Mouse (Mus musculus) layer of hippocampus, adult 18-20 months (tissue): ENCODE results near the gene Fam229b. TPM values are rescaled to one million over a fixed set of nuclear protein-coding genes. Genes with fewer than 3 reads are reported as not detected.
A peak's percentile ranks its signal among the peaks of the same experiment; 100 is the strongest.

Experiments used
- DNase-seq, 2 experiments: peaks; one replicate each; pipeline ENCODE4 v3.0.0; 2022; ENCODE audit warnings: low spot score in 2 of 2
- total RNA-seq, 2 experiments: library from RNA; stranded (reverse); gene quantifications; 2 replicates each; pipeline ENCODE4 v1.2.3; 2021

The Fam229b gene
- total RNA-seq, 2 experiments from 2014 or later, result 11.6 to 11.8 TPM

DNA sequence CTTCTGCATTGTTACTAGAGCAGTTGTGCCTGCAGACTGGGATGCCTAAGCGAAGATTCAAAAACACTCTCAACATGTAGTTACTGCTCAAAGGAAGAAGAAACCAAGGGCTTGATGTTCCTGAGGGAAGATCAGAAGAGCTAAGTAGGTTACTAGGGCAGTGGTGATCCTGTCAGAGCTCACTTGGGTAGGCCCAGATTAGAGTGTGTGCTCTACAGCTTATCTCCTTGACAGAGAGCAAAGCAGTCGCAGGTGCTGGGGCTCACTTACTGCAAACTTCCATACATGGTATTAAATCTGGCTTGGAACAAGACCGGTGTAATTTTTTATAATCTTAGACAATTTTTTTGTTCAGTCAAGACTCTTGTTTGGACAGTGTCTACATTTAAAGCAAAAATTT is 4.1 kb upstream of the Fam229b start:
- no peak for DNase-seq

DNA sequence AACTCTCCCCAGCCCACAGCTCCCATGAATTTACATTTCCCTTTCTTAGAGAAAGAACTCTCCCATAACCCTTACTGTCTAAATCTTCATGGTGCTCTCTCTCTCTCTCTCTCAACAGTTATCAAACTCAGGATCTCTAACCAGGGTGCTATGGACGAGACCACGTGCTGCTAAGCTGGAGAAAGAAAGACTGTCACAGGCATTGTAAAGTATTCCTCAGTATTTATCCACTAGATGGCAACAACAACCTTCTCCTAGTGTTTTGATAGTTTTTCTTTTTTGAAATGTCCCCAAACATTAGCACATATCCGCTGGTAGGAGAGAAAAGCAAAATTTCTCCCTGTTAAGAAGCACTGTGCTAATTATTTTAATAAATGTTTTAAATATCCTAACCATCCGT is 12.3 kb downstream of the Fam229b start:
- no peak for DNase-seq

DNA sequence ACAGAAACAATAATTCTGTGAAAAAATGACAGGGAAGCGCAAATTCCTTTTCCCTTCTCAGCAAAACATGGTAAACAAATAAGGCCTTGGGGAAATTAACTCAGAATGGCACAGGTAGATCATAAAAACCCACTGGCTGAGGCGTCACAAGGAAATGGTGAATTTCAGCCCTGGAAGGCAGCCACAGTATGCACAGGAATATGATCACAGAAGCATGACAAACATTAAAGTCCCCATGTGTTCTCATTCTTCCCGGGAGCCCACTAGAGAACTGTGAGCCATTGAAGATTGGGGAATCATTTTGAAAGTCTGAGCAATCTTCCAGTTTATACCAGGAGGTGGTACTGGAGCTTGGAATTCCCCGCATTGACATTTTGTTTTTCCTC is 24.2 kb downstream of the Fam229b start:
- DNase-seq, result no peak

DNA sequence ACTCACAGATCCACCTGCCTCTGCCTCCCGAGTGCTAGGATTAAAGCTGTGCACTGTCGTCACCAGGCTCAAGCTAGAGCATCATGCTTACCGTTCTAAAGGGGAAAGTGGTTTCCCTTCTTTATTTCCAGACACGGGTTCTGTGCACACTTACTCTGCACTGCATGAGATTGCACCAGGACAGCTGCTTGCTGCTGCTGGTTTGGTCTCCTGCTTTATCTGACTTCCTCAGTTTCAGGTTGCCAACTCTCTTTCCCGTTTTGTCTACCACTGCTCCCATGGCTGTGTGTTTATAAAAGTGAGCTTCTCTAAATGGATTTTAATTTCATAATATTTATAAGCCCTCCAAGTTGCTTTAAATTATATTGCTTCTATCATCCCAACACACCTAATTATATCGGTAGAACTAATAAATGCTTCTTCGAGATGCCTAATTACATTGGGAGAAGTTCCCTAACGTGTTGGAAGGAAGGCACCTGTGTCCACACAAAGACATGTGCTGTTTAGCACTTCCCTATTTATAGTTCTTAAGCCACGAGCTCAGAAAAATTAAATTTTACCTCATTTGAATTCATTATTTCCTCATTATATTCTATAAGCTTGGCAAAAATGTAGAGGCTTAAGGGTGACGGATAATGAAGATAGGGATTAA is 24.8 kb downstream of the Fam229b start:
- no peak for DNase-seq

DNA sequence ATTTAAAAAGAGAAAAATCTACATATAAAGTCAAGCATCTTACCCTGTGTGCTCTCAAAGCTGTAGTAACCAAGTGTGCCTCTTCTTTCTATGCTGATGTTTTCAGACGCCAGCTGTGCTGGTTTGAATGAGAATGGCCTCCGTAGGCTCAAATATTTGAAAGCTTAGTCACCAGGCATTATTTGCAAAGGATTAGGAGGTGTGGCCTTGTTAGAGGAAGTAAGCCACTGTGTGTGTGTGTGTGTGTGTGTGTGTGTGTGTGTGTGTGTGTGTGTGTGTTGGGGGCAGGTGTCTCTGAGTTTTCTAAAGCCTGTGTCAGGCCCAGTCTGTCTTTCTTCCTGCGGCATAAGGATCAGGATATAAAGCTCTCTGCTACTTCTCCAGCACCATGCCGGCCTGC is 26.8 kb downstream of the Fam229b start:
- DNase-seq, result no peak

DNA sequence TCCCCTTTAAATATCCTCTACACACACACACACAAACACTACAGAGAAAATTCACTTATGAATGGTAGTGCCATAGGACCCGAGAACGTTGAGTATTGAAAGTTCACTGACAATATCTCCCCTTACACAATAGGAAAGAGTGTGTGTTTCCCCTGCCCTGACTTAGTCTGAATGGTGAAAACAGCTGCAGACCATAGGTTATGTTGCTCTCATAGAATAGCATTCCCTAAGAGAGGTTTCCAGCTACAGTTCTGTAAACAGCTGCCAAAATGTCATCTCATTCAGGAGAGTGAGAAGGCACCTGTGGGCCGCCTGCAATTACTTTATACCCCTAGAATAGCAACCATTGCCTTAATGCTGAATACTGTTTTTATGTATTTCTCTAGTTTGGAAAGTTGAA is 27.3 kb downstream of the Fam229b start:
- no peak for DNase-seq

DNA sequence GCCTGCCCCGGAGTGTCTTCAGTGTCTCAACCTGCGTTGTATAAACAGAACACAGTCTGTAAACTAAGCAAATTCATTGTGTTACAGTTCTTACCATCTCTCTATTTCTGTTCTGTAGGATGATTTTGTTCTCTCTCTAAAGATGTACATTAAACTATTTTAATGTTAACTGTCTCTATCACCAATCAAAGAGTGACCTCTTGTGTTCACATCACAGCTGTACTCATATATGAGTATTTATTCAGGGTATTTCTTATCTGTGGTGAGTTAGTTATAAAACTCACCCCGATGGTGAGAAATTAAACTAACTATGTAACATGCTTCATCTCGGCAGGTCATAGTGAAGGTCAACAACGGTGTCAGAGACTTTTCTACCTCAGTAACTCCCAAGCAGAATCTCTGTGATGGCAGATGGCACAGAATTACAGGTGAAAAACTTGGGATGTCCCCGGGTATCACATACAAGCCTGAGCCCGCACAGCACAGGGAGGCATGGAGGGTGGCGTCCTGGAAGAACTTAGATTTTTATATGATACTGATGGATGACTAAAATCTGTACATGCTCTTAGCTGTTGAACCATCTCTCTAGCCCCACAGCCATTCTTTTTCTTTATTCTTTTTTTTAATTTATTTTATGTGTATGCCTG is 28.8 kb downstream of the Fam229b start:
- DNase-seq, result no peak

DNA sequence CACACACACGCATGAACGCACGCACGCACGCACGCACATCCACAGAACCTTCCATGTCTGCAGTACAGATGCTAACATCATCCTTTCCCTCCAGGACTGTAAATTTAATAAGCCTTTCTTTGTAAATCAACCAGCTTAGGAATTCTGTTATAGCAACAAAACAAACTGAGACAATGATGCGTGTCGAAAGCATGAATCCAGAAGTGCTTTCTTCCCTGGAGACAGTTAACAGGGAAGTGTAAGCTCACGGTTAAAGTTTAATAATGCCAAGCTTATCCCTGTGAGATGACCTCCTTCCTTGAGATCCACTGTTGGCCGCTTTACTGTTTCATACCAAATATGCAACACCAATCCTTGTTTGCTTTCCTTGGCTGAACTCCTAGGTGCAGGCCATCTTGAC is 35.0 kb downstream of the Fam229b start:
- DNase-seq, result no peak

DNA sequence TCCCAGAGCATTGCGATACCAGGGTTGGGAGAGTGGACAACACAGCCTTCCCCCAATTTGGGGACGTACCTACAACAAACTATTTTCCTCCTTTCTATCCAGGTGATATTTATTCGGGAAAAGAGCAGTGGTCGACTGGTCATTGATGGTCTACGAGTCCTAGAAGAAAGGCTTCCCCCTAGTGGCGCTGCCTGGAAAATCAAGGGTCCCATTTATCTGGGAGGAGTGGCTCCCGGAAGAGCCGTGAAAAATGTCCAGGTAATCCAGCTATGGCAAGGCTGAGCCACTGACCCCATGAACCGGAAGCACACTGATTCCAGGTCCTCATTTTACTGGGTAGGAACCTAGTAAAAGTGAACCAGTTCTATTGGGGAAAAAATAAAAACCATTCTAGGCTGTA is 36.7 kb downstream of the Fam229b start:
- DNase-seq, result peak in 1 of 2 experiments; percentile 15

DNA sequence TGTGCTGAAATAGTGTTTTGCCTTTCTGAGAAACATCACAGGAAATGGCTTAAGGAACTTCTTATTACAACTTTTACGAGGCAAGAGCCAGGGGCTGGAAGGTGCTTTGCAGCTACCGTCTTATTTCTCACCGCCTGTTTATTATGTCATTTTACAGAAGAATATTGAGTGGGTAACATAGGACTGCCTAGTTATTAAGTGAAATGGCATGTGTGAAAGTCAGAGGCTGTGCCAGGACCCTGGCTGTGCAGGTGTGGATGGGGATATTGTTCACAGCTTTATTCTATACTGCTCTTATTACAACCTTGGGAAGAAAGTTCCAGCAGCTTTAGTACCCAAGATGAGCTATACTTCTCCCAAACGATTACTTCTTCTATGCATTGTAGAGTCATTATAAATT is 61.7 kb downstream of the Fam229b start:
- no peak for DNase-seq

Other genes starting within 250 kb of the Fam229b start
- 1 to 10 TPM; 3.1 to 3.4 TPM for gene Lama4, start 168.4 kb downstream of the Fam229b start, total RNA-seq
- gene Tube1, start 62 bp upstream of the Fam229b start, total RNA-seq, result 1 to 10 TPM; 1.6 to 2.4 TPM
- gene Ccn6, start 29.9 kb upstream of the Fam229b start, total RNA-seq, result under 1 TPM in 1 of 2 experiments, not detected in 1; 0.53 TPM
- gene Fyn, start 234.9 kb upstream of the Fam229b start, total RNA-seq, result 100 to 1,000 TPM; 115 to 118 TPM